Mouse (Mus musculus) ovary, postnatal 14 days (tissue): Measurements from ENCODE around the gene Sept5.

Experiments
- DNase-seq: peaks from one replicate; pipeline ENCODE4 v3.0.0; 2022; ENCODE audit warnings: low spot score

Gene Sept5

GRCm38 (mm10) chr16:18583673-18584357, 45.9 kb downstream of the Sept5 start:
- DNase-seq, result no peak

GRCm38 (mm10) chr16:18583169-18583568, 46.6 kb downstream of the Sept5 start:
- no peak for DNase-seq

- no peak for DNase-seq
Measured at GRCm38 (mm10) chr16:18582426-18583148, 47.2 kb downstream of the Sept5 start.

- DNase-seq, result no peak
Measured at GRCm38 (mm10) chr16:18581623-18582205, 48.0 kb downstream of the Sept5 start.

- DNase-seq, result no peak
Measured at GRCm38 (mm10) chr16:18581050-18581622, 48.6 kb downstream of the Sept5 start.

GRCm38 (mm10) chr16:18580389-18580788, 49.4 kb downstream of the Sept5 start:
- DNase-seq, result no peak

GRCm38 (mm10) chr16:18577599-18578160, 52.1 kb downstream of the Sept5 start:
- no peak for DNase-seq

- no peak for DNase-seq
Measured at GRCm38 (mm10) chr16:18577071-18577470, 52.7 kb downstream of the Sept5 start.

GRCm38 (mm10) chr16:18574196-18574595, 55.6 kb downstream of the Sept5 start:
- DNase-seq, result no peak
